Mouse (Mus musculus) gastrocnemius, postnatal 10 days (tissue): ENCODE measurements around the gene Aunip. TPM values are rescaled to one million over a fixed set of nuclear protein-coding genes. Genes with fewer than 3 reads are reported as not detected.
A peak's percentile ranks its signal among the peaks of the same experiment; 100 is the strongest.

Experiments used
- DNase-seq: peaks from one replicate; pipeline ENCODE4 v3.0.0; 2021; ENCODE audit warnings: mixed read lengths
- long read RNA-seq, 2 experiments: library from polyadenylated mRNA; stranded (forward); transcript quantifications; one replicate each; pipeline ENCODE4 v2.0.0; 2021
- total RNA-seq, 2 experiments: library from RNA; stranded (reverse); gene quantifications; 2 replicates each; pipeline ENCODE4 v1.2.3; 2021

Gene Aunip
- 1 to 10 TPM in 1 of 2 experiments, under 1 TPM in 1; 0.99 to 1.2 TPM for total RNA-seq
- long read RNA-seq, experiment 1, result 0 reads
- long read RNA-seq, experiment 2, result 0 reads

DNA sequence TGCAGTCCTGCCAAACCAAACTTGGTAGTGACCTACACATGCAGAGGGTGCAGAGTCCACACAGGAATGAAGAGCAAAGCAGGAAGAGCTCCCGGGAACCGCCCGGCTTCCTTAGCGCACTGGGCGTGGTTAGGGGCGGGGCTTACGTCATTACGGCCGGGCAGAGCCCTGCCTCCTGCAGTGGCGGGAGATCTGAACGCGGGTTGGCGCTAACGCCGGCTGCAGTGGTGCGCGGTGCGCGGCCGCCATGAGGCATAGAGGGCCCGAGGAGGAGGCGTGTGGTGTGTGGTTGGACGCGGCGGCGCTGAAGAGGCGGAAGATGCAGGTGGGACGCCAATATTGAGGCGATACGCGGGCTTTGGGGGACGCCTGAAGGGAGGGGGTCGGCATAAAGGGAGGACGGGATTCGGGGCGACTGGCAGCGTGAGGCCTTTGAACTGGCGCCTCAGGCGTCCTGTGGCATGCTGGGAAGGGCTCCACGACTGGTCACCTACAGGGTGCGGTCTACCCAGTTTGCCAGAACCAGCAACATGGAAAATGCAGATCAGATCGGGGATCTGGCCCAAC is at the start of gene Aunip:
TSS of gene Aunip (plus strand) at position 155 of the 567 bp plus-strand sequence.
- DNase-seq, result peak; percentile 96

DNA sequence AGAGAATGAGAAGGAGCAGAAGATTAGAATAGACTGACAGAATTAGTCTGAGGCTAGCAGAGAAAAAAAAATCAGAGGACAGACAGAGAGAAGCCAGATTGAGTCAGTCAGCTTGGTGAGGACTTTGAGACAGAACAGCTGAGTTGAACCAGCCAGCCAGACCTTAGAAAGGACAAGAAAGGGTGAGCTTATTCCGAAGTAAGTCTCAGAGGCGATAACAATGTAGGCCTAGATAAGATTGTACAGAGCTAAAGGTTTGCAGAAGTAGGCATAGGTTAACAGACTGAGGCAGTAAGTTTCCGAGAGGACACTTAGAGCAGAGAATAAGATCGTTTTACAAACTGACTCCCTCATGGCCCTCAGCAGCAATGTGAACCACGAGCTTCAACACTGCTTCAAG is 49.5 kb upstream of the Aunip start:
- DNase-seq, result no peak

DNA sequence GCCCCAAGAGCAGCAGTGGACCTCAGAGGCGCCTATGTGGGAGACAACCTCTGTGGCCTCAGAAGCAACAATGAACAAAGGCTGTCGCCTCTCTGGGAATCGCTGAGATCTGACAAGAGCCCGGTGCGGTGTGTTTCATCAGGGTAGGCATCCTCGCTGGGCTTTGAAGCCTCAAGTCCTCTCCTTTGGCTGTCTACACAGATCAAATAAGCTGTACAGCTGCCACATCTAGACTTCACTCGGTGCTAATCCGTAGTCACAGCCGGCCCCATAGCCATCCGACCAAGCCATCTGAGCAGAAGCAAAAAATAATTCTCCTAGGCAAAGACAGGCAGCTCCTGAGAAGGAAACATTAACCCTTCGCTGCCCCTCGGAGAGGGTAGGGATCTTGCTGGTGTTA is 45.0 kb upstream of the Aunip start:
- DNase-seq, result no peak

- DNase-seq, result no peak
Observed at GRCm38 (mm10) chr4:134466381-134467262, 44.2 kb upstream of the Aunip start.

DNA sequence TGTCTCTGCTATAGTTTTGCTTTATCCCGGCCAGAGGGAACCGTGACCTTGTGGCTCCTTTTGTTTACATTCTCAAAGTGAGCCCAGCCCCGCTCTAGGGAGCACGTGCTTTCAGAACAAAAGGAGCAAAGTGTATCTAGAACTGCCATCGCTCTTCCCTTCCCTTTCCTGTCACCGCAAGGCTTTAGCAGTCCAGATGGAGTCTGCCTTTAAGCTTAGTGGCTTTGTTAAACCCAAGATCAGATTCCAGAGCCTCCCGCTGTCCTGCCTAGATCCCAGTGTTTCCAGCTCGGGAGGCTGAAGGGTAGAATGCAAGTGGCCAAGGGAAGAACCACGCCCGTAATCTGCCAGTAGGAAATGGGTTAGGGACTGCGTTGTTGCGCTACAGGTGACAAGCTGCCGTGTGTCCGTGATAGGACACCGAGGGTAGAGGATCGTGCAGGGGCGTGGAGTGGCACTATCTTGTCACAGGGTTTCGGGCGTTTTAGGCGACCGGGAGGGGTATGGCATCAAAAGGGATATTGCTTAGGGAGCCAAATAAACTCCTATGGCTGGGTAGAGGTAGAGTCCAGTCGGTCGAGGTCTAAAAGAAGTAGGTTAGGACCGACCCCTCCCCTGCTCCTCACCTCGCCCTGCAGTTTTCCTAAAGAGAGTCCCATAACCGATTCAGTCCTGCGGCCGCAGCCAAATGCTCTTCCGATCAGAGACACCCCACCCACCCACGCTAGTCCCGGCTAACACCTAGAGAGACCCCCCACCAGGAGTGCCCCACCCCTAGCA is 43.2 kb upstream of the Aunip start:
- DNase-seq, result no peak

DNA sequence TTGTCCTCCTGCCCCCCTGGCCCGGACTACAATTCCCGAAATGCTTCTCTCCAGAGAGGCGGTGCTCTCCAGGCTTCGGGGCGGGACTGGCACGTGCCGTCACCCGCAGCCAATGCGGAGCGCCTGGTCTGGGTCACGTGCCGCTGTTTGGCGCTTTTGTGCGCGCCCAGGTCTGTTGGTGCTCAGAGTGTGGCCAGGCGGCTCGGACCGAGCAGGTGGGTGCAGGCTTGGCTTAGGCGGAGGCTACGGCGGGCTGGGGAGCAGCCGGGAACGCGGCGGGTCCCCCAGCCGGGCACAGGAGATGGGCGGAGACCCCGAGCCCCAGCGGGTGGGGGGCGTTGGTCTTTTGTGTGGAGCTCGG is 42.6 kb upstream of the Aunip start, which contains the start of gene Stmn1:
TSS of gene Stmn1 (plus strand) at position 106 of the 361 bp plus-strand sequence.
- peak; percentile 90 for DNase-seq

DNA sequence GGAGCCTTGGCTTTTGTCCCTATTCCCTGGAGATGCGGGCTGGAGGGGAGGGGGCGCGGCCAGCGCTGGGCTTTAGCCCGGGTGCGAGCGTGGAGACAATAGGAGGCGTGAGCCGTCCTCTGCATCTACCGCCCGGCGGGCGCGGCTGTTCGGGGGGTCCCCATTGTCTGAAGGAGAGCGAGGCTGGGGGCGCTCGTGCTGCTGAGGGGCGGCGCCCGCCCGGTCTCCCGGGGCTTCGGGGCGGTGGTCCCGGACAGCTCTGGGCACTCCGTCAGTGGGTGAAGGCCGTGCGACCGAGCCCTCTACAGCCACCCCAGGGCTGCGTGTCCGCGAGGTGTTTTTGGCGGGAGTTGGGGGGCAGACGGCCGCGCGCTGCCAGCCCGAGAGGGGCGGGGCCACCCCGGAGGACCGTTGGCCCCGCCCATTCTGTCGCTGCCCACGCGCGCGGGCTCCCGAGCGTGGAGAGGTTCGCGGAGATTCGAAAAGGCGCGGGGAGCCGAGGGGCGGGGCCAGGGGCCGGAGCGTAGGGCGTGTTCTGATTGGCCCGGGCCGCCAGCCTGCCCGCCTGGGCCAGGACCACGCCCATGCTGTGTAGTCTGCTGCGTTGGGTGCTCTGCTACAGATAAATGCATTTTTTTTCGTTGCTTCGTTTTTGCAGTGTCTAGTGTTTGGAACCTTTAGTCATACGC is 42.1 kb upstream of the Aunip start:
- DNase-seq, result peak; percentile 96

DNA sequence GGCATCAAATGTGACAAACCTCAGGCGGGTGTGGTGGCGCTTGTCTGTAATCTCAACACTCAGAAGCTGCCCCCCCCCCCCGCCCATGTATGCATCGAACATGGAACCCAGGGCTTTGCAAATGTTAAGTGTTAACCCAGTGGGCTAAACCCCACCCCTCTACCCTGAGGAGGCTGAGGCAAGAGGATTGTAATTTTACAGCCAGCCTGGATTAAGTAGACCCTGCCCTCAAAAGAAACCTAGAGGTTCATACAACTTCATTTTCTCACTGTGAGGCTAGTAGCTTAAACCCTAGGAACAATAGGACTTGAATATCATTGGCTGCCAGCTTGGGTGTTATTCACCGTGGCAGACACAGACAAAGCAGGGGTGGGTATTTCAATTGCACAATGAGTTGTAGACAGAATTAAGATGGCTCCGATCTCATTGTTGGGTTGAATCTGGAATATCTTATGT is 41.4 kb upstream of the Aunip start:
- DNase-seq, result no peak

- DNase-seq, result no peak
Observed at GRCm38 (mm10) chr4:134469985-134470384, 40.8 kb upstream of the Aunip start.

DNA sequence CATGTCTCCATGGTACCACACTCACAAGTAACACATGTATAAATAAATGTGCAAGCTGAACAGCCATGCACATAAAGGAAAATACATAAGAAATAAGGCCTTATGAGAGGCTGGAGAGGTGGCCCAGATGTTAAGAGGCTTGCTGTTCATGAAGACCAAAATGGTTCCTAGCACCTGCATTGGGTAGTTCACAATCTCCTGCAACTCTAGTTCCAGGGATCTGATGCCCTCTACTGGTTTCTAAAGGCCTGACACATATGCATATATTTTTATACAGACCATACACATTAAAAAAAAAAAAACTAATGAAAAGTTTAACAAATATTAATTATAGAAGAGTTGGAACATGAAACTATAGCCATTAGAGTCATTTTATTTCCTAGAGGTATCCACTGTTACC is 39.3 kb upstream of the Aunip start:
- no peak for DNase-seq

GRCm38 (mm10) chr4:134473764-134474163 is 37.0 kb upstream of the Aunip start:
- no peak for DNase-seq

GRCm38 (mm10) chr4:134474240-134474639 is 36.6 kb upstream of the Aunip start:
- no peak for DNase-seq

- no peak for DNase-seq
Observed at GRCm38 (mm10) chr4:134476899-134477298, 33.9 kb upstream of the Aunip start.

- peak; percentile 96 for DNase-seq
Observed at GRCm38 (mm10) chr4:134478031-134478430, 32.8 kb upstream of the Aunip start.

DNA sequence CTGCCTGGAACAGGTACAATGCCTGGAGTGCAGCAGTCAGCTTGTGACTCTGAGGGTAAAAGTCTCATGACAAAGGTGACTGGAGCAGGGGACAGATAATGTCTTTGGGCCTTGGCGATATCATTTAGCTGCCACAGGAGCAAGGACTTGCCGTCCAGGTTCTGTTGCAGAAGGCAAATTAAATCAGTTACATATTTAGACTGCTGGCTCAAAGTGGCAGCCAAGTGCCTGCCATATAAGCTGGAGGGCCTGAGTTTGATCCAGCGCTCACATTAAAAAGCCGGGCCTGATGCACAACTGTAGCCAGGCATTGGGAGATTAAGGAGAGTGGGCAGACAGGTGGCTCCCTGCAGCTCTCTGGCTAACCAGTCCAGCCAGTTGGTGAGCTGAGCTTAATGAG is 31.0 kb upstream of the Aunip start:
- no peak for DNase-seq

DNA sequence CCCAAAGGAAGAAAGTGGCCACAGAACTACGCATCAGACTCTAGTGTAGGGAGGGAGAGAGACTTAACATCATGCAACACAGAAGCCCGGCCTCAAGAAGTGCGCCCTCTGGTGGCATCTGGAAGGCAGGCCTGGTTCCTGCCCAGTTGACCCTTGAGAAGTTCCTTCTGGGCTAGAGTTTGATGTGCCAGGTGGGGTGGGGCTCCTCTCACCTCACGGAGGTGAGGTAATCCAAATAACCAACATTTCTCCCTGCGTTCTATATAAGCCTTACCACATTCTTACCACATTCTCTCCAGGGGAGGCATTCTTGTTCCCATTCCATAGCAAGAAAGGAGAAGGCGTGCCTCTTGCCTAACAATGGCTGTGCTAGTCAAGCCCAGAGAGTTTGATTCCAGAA is 29.9 kb upstream of the Aunip start:
- DNase-seq, result peak; percentile 80

DNA sequence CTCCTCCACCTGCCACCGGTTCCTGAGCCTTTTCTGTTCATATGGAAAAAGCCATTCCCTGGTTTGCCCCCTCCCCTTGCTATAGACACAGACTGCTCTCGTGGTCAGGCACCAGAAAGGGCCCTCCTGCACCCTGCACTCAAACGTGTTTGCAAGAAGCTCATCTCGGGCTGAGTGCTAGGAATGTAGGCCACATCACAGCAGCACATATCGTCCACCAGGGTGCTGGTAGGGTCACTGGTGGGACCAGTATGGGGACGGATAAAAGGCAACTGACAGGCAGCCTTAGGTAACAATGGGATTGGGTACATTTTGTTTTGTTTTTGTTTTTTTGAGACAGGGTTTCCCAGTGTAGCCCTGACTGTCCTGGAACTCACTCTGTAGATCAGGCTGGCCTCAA is 29.5 kb upstream of the Aunip start:
- no peak for DNase-seq

- DNase-seq, result no peak
Observed at GRCm38 (mm10) chr4:134482442-134482841, 28.4 kb upstream of the Aunip start.

DNA sequence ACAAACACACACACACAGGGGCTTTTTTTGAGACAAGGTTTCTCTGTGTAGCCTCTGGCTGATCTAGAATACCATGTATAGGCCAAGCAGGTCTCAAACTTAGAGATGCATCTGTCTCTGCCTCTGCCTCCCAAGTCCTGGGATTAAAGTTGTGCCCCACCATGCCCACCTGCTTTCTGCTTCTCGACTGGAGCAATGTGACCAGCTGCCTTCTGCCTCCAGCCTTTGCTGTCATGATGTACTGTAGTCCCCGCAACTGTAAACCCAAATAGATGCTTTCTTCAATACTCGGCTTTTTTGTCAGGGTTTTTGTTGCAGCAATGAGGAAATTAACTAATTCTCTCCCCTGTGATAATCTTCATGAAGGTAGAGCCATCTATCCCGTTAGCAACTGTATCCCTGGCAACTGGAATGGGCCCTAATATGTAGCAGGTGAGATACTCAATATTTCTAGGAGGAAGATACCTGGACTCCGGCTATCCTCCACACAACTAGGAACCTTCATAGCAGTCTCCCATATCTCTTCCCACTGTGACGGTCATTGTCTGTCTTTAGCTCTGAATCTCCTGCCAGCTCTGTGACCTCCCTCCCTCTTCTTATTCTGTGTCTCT is 27.6 kb upstream of the Aunip start:
- no peak for DNase-seq

DNA sequence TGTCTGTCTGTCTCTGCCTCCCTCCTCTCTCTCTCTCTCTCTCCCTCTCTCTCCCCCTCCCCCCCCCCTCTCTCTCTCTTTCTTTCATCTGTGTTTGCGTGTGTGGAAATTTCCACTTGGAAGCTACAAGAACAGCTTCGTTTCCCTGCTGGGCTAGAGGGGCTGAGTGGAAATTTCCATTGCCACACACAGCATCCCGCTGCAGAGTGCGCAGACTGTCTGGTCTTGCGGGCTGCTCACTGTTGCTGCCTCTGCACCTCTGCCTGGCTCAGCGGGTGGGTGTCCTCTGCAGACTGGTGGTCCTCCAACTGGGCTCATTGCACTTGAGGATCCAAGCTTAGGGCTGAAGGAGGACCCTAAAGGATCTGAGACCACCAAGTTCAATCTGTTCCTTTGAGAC is 27.1 kb upstream of the Aunip start:
- no peak for DNase-seq

- DNase-seq, result no peak
Observed at GRCm38 (mm10) chr4:134484231-134484630, 26.6 kb upstream of the Aunip start.
